Mouse (Mus musculus) kidney, adult 18-20 months (tissue): ENCODE measurements at regions not wholly inside any gene's neighbourhood (a gene's known extent, or its start where the extent isn't known, plus 50 kb on each side); places are given as distances from the start of the nearest gene placed in this dataset.
A peak's percentile ranks its signal among the peaks of the same experiment; 100 is the strongest.

Experiments used
- DNase-seq: peaks from one replicate; pipeline ENCODE4 v3.0.0; 2021

- no peak for DNase-seq
Observed at GRCm38 (mm10) chr4:148723208-148723607, 80.1 kb downstream of the Gm572 start.

GRCm38 (mm10) chr4:148723934-148724719 is 80.1 kb upstream of the Casz1 start:
- DNase-seq = no peak

GRCm38 (mm10) chr4:148728800-148729199 is 75.4 kb upstream of the Casz1 start:
- DNase-seq = no peak

- no peak for DNase-seq
Observed at GRCm38 (mm10) chr4:148731586-148731985, 72.6 kb upstream of the Casz1 start.

- no peak for DNase-seq
Observed at GRCm38 (mm10) chr4:148734061-148734460, 70.2 kb upstream of the Casz1 start.

GRCm38 (mm10) chr4:148734547-148734946 is 69.7 kb upstream of the Casz1 start:
- DNase-seq = no peak

GRCm38 (mm10) chr4:148738601-148739530 is 65.4 kb upstream of the Casz1 start:
- no peak for DNase-seq

GRCm38 (mm10) chr4:148742549-148743413 is 61.4 kb upstream of the Casz1 start:
- DNase-seq = peak; percentile 78

- no peak for DNase-seq
Observed at GRCm38 (mm10) chr4:148743414-148743844, 60.8 kb upstream of the Casz1 start.

- DNase-seq = no peak
Observed at GRCm38 (mm10) chr4:148744053-148744452, 60.2 kb upstream of the Casz1 start.

- no peak for DNase-seq
Observed at GRCm38 (mm10) chr4:148746460-148747314, 57.5 kb upstream of the Casz1 start.

GRCm38 (mm10) chr4:148747315-148747644 is 56.9 kb upstream of the Casz1 start:
- no peak for DNase-seq

GRCm38 (mm10) chr4:148750030-148750429 is 54.2 kb upstream of the Casz1 start:
- DNase-seq = no peak

GRCm38 (mm10) chr4:148751591-148751990 is 52.6 kb upstream of the Casz1 start:
- DNase-seq = no peak

- DNase-seq = no peak
Observed at GRCm38 (mm10) chr4:148752360-148753093, 51.7 kb upstream of the Casz1 start.

- no peak for DNase-seq
Observed at GRCm38 (mm10) chr4:148753143-148753798, 51.0 kb upstream of the Casz1 start.

- no peak for DNase-seq
Observed at GRCm38 (mm10) chr4:148753849-148754248, 50.4 kb upstream of the Casz1 start.
